Mouse (Mus musculus): ENCODE results near the gene Usp50.

The Usp50 gene

DNA sequence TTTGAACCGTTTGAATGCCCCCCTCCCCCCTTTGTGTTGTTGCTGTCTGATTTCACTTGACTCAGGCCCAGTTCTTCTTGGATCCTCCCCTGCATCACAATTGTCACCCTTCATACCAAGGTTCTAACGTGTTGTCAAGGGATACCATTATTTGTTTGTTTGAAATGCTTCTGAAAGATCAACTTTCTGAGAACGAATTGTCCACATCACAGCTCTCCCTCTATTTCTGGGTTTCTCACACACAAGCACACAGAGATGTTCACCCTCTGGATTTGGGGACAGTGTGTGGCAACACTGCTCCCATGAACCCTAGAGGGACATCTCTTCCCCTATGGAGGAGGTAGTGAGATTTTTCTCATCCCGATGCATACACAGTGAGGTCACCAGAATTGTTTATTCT lies at the start of gene Usp50:
Usp50 (minus strand) TSS at position 101 of the 400 bp plus-strand sequence.
- no peak for DNase-seq

DNA sequence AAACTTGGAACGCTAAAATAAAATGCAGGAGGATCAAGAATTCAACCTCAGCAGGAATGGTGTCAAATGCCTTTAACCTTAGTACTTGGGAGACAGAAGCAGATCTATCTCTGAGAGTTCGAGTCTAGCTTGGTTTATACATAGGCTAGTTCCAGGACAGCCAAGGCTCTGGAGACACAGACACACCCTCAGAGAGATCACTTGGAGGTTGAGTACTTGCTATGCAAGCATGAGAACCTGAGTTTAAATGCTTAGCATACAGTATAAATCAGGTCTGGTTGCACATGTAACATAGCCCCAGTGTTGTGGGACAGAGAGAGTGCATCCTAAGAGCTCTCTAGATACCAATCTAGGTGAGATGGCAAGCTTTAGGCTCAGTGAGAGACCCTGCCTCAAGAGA lies 34.1 kb upstream of the Usp50 start:
- no peak for DNase-seq

GRCm38 (mm10) chr2:126816644-126817347 lies 33.5 kb upstream of the Usp50 start:
- no peak for DNase-seq

- no peak for DNase-seq
These were observed 32.6 kb upstream of the Usp50 start for GRCm38 (mm10) chr2:126815822-126816221.

- DNase-seq, result no peak
These were observed 18.7 kb upstream of the Usp50 start for GRCm38 (mm10) chr2:126801980-126802379.

GRCm38 (mm10) chr2:126798455-126798854 lies 15.2 kb upstream of the Usp50 start:
- no peak for DNase-seq

DNA sequence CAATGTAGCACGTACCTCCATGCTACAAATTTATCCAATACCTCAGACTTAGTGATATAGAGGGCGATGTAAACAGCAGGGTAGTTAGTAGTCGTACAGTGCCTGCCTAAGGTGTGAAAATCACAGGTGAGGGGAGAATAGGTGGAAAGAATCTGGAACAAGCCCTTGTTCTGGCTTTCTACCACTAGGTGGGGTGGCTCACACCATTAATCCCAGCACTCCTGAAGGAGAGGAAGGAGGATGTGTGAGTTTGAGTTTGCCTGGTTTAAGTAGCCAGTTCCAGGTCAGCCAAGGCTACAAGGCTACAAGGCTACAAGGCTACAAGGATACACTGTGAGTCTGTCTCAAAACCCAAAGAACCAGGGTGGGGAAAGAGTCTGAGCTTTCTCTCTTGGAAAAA lies 12.4 kb upstream of the Usp50 start:
- DNase-seq, result no peak

DNA sequence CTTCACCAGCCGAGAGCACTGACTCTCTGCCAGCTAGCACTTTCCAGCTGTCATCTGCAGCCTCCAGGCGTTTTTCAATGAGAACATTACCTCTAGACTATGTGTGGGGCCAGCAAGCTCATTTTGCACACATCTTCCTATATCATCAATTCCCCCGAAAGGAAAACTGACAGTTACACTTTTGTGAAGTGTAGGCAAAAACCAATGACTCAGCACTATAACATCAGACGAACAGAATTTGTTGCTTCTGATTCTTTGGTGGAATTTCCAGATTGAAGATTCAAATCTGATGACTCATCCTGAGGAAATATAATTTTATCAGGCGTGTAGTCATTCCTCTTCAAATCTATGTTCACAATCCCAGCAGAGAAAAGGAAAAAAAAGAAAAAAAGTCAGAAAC lies 9.3 kb upstream of the Usp50 start:
- DNase-seq, result no peak

DNA sequence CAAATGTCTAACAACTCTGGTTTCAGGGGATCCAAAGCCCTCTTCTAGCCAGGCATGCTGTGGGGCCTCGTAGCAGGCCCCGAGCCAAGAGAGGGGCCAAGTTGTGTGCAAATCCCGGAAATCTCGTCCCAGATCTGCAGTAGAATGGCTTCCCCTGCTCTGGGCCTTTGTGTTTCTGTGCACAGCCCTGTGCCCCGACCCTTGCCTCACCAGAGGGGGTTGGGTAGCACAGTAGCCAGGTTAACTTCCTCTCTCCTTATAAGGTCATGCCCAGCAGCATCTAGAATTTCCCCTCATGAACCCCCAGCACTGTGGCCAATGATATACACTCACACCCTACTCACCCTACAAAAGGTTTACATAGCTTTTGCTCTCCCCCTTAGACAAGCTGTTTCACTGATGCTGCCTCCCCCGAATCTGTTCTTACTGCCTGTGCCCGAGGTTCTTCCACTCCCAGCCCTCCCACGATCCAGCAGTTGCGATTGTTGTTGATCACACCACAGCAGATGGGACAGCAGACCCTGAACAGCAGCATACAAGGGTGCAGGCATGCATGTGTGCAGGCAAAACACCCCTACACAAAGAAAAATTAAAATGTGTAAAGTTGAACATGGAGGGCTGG lies 4.6 kb upstream of the Usp50 start:
- no peak for DNase-seq

GRCm38 (mm10) chr2:126782433-126782832 lies 837 bp downstream of the Usp50 start:
- peak; percentile 69 to 70 for DNase-seq

GRCm38 (mm10) chr2:126781478-126781877 lies 1.8 kb downstream of the Usp50 start:
- DNase-seq, result no peak

GRCm38 (mm10) chr2:126780286-126780685 lies 3.0 kb downstream of the Usp50 start:
- no peak for DNase-seq

- DNase-seq, result no peak
These were observed 4.5 kb downstream of the Usp50 start for GRCm38 (mm10) chr2:126778806-126779205.

DNA sequence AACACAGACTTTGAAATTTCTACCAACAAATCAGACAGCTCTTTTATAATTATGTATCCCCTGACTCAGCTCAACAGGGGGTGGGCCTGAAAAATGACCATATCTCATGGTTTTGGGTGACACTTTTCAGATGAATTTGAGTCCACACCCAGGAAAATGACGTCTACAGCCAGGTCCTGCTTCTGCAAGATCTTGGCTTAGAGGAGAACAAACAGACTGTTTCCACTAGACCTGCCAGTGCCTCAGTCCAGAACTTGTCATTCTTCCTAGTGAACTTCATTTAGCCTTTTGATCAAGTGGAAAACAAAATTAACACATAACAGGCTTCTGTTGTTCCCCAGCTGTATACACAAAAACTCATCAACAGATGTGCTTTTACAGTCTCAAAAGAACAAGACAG lies 6.9 kb downstream of the Usp50 start:
- DNase-seq, result no peak

DNA sequence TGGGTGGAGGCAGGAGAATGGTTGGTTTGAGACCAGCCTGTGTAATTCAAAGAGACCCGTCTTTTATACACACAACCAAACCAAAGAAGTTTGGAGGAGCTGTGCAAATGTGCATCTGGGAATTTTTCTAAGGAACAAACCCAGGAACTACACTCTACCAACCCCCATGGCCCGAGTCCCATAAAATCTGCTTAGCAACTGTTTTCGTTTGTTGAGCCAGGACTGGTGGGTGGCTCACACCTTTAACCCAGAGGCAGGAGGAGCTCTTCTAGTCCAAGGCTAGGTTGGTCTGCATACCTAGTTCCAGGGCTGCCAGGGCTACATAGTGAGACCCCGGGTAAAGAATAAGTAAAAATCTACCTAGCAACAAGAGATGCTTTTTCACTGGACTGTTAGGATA lies 7.3 kb downstream of the Usp50 start:
- DNase-seq, result no peak

DNA sequence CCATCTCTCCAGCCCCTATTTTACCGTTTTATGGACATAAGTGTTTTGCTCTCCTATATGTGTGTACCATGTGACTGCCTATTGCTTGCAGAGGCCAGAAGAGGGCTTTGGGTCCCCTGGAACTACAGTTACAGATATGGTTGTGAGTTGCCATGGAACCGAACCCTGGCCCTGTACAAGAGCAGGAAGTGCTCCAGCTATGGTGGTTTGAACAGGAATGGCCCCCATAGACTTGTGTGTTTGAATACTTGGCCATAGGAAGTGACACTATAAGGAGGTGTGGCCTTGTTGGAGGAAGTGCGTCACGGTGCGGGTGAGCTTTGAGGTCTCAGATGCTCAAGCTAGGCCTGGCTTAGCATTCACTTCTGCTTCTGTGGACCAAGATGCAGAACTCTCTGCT lies 11.1 kb downstream of the Usp50 start:
- no peak for DNase-seq

GRCm38 (mm10) chr2:126769431-126770181 lies 13.7 kb downstream of the Usp50 start:
- DNase-seq, result no peak

- DNase-seq, result no peak
These were observed 15.1 kb downstream of the Usp50 start for GRCm38 (mm10) chr2:126768194-126768593.

- no peak for DNase-seq
These were observed 15.7 kb downstream of the Usp50 start for GRCm38 (mm10) chr2:126767599-126767998.

DNA sequence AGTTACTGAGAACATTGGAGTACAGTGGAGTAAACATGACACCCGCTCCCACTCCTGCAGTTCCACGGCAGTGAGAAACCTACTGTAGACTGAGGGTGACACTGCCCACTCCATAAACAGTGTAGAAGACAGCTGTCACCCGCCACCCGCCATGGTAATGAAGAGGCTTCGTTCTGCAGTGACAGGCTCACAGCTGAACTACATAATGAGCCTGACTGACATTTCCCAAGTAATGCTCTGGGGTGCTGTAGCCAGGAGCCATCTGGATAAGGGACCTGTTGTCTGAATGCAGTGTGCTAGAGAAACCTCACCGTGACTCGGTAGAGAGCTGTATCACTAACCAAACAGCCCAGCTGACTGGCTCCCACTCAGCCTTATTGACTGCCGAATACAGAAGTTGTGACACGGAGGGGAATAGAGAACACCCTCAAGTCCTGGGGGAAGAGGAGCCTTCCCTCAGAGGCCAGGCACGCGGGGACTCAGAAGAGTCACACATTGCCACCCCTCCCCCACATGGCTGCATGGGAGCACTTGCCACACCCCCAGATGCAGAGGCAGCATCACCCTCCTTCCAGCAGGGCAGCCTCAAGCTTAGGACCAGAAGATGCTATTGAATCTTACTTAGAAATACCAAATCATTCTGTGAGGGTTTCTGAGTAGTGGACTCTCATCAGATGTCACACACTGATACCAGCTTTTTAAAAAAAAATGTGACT lies 17.2 kb downstream of the Usp50 start:
- no peak for DNase-seq

- no peak for DNase-seq
These were observed 23.9 kb downstream of the Usp50 start for GRCm38 (mm10) chr2:126759351-126759750.

GRCm38 (mm10) chr2:126755664-126756063 lies 27.6 kb downstream of the Usp50 start:
- peak in 1 of 2 experiments; percentile 46 for DNase-seq

- no peak for DNase-seq
These were observed 39.9 kb downstream of the Usp50 start for GRCm38 (mm10) chr2:126743389-126743788.

Data from lung, postnatal 4 days (tissue).